Mouse (Mus musculus): ENCODE measurements around the gene Nr2c2ap.
A peak's percentile ranks its signal among the peaks of the same experiment; 100 is the strongest.

Nr2c2ap gene

DNA sequence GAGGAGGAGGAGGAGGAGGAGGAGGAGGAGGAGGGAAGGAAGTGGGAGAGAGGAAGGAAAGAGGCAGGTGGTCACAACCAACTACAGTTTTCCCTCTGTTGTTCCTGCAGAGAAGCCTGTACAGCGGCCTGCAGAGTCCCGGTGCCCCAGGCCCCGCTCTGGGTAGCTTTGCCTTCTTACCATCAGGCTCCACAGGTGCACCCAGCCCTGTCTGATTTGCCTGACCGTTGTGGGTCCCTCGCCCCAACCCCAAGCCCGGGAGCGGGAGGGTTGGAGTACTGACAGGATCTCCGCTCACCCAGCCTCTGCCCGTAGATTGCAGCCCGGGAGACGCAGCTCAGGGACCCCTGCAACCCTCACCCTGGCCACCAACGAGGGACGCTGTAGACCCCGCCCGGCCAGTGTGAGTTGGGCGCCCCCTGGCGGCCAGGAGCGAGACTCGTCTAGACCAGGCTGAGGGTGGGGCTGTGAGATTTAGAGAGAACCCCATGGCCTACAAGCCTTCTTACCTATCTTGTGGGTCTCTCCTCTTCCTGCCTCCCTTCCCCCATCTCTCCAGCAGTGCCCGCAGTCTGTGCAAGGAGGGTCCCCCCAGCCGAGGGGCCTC, 35.5 kb downstream of the Nr2c2ap start:
- peak; percentile 56 for DNase-seq (ENCODE audit: low spot score)

DNA sequence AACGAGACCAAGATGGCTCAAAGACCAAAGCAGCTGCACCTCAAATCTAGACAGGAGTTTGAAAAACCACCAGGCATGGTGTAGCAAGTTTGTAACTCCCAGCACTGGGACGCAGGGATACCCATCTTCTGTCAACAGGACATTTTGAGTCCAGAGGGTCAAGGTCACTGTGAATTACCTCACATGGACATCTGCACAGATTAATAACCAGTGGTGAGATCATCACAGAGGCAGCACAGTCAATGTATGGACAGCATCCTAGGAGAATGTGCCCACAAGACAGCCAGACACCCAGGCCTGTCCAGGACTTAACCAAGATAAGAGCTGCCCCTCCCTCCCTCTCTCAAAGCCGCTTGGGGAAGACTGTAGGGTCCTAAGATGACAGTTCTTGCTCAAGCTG, 39.0 kb downstream of the Nr2c2ap start:
- DNase-seq (ENCODE audit: low spot score) = no peak

DNA sequence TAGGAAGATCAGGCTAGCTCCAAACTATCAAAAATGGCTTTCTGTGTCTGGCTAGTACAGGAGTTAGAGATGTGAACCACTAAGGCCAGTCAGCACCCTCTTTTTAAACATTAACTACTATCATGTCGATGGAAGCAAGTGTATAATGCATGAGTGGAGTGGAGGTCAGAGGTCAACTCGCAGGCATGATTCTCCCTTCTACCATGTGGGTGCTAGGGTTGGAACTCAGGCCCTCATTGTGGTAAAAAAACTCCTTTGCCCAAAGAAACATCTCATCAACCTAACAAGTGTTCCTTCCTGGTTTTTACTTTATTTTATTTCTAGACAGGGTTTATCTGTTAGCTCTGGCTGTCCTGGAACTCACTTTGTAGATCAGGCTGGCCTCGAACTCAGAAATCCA, 39.6 kb downstream of the Nr2c2ap start:
- no peak for DNase-seq (ENCODE audit: low spot score)

DNA sequence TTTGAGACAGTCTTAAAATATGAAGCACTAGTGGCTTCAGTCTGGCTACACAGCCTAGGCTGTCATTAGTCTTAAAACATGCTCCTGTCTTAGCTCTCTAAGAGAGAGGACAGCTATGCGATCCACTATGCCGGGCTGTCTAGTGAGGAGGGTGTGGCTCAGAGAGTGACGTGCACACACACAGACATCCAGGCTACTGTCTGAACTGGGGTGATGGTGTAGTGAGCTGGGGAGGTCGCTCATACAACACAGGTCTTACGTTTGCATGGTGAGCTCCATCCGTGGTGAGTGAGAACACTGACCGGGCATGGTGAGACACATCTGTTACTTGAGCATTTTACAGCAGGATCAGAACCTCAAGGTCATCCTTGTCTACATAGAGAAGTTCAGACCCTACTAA, 40.1 kb downstream of the Nr2c2ap start:
- DNase-seq (ENCODE audit: low spot score) = no peak

DNA sequence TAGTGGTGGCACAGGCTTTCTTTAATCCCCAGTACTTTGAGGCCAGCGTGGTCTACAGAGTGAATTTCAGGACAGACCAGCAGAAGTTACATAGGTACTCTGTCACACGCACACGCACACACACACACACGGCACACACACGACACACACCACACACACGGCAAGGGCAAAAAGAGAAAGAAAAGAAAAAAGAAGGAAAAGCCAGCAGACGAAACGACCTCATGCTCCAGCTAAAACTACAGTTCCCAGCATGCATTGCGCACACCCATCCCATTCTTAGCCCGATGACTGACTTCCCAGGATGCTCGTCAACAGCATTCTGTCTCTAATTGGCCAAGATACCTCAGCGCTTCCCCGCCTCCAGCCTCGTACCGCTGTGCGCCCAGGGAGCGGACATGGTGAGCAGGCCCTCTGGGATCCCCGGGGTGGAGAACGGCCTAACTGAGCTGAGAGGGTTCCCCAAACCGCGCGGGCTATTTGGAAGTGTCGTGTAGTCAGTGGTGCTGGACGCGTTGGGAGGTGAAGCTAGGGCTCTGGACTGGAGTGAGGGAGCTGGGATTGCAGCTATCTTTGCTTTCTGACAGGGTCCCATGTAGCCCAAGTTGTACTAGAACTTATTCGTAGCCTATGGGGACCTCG, 41.0 kb downstream of the Nr2c2ap start, which contains the start of gene Tmem161a:
Gene Tmem161a (plus strand): TSS at position 314 of the 639 bp plus-strand sequence.
- DNase-seq (ENCODE audit: low spot score) = peak; percentile 95

DNA sequence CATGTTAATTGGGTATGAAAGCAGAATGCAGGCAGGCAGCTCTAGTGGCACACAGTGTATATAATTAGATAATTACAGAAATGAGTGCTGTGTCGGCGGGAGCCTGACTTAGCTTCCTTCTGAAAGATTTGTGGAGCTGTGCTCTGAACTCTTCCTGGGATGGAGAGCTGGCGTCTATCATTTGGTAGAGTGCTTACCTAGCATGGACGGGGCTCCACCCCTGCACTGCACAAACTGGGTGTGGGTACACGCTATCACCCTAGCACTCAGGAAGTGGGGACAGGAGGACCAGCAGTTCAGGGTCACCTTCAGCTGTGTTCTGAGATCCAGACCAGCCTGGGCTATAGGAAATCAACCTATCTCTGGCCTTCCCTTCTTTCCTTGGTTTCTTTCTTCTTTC, 42.2 kb downstream of the Nr2c2ap start:
- no peak for DNase-seq (ENCODE audit: low spot score)

DNA sequence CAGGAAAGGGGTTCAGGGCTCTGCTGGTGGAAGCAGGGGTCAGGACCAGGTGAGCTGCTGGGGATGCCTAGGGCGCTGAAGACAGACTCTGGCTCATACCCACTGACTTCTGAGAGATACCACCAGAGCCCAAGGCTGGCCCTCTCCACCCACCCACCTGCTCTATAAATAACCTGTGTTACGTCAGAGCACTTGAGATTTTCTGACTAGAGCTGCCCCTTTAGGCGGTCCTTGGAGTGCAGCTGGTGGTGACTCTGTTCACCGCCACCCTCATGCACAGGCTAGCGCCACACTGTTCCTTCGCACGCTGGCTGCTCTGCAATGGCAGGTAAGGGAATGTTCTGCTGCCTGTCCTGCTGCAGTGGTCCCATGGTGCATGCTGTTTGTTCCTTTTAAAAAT, 42.9 kb downstream of the Nr2c2ap start:
- DNase-seq (ENCODE audit: low spot score) = no peak

DNA sequence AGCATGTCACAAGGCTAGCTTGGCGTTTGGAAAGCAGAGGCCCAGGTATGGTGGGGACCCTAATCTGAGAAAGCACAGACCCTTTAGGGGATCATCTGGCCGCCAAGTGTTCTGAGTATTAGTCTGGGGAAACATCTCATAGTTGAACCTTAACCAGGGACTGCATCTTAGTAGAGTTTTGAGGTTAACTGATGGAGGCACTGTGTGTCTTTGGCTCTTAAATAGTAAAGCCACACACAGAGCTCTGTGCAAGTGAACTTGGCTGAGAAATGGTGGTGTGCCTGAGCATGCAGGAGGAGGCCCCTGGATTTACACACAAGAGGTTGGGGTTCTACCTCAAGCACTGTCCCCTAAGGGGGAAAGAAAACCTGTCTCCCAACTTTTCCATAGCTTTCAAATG, 47.1 kb downstream of the Nr2c2ap start:
- DNase-seq (ENCODE audit: low spot score) = no peak

DNA sequence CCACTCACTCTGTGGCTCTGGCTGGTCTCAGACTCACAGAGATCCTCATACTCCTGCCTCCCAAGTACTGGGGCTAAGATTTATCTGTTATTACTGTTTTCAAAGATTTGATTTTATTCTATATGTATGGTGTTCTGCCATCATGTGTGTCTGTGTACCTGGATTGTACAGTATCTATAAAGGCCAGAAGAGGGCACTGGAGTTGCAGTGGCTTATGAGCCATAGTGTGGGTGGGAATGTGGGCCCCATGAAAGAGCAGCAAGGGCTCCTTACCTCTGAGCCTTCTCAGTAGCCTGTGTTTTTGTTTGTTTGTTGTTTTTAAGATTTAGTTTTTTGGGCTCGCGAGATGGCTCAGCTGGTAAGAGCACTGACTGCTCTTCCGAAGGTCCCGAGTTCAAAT, 47.9 kb downstream of the Nr2c2ap start:
- no peak for DNase-seq (ENCODE audit: low spot score)

DNA sequence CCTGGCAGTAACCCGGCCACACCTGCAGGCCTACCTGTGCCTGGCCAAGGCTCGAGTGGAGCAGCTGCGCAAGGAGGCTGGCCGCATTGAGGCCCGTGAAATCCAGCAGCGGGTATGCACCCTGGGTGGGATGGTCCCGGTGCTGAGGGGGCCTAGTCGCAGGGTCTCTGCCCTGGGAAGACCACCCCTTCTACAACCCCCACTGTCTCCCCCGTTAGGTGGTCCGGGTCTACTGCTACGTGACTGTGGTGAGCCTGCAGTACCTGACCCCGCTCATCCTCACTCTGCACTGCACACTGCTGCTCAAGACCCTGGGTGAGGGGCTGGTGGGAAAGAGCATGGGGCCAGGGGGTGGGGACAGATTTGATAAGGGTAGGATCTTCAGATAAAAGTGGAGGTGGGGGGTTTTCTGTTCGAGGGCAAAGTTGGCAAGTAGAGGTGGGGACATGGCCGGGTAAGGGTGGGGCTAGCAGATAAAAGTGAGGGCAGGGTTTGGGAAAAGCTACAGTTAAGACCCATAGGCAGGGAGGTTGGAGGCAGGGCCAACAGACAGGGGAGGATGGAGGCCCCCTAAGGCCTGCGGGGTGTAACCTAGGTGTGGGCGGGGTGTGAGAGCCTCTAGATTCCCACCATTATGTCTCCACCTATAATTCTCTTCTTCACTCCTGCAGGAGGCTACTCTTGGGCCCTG, 50.2 kb downstream of the Nr2c2ap start:
- no peak for DNase-seq (ENCODE audit: low spot score)

DNA sequence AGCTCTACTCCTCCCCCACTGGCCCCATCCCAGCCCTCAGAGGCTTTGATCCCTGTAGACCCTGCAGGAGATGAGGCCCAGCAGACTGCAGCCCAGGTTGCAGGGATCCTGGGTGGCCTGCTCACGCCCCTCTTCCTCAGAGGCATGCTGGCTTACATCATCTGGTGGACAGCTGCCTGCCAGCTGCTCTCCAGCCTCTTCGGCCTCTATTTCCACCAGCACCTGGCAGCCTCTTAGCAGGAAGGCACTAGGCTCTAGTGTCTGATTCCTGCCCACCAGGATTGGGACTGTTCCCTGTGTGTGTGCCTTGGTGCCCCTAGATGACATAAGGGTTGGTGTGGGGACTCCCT, 50.7 kb downstream of the Nr2c2ap start:
- DNase-seq (ENCODE audit: low spot score) = no peak

DNA sequence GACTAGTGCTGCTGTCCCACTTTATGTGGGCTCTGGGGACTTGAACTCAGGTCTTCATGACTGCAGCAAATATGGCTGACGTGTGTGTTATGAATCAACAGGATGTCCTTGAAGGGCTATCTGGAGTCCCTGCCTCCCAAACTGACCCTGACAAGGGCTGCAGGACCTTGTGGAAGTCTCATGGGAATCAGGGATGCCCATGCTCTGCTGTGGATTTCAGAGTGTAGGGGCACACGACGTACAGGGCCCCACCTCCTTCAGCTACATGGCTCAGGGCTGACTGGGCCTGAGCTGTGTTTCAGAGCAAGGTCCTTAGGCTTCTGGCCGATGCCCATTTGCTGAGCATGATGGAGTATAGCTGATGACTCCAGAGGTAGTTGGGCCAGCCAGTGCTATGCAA, 52.1 kb downstream of the Nr2c2ap start:
- no peak for DNase-seq (ENCODE audit: low spot score)

Measured in lung, postnatal 25 days (tissue).